Mouse (Mus musculus): ENCODE data around the gene Stub1. TPM values are rescaled to one million over a fixed set of nuclear protein-coding genes. Genes with fewer than 3 reads are reported as not detected.
"Not testable (repeated sequence)": the region's sequence is repeated elsewhere in the genome, so short reads cannot be mapped to it uniquely, and the experiment has no call there.

Stub1 gene
- polyA plus RNA-seq, 1 experiment from 2014 or later: 313 TPM

- Histone ChIP-seq H3K9me3 (no peaks in the 10 kb centered on the region), H3K9ac (replicated peaks) (peak overlapping the region; percentile 73), H3K4me3 (replicated peaks) (peak overlapping the region; percentile 80), H3K27ac (no peak overlapping the region), H3K4me2 (peak overlapping the region; percentile 89), H3K4me1 (replicated peaks) (peaks cover 36% of the 10 kb centered on the region), H3K36me3 (peaks cover 23% of the 10 kb centered on the region), H3K27me3 (no peaks in the 10 kb centered on the region)
- 66% methylated on average over 10 of the region's 10 CpGs for WGBS
- no peak for ATAC-seq (ENCODE audit: insufficient number of reproducible peaks, insufficient read depth, low FRiP score, low TSS enrichment, low read depth)
Measured at GRCm38 (mm10) chr17:25876347-25876915, 43.2 kb upstream of the Stub1 start.

GRCm38 (mm10) chr17:25875171-25876136, 42.2 kb upstream of the Stub1 start:
- Histone ChIP-seq H3K4me3 (replicated peaks) (peak overlapping the region; percentile 80), H3K36me3 (peaks cover 23% of the 10 kb centered on the region), H3K9me3 (no peaks in the 10 kb centered on the region), H3K4me1 (replicated peaks) (peaks cover 26% of the 10 kb centered on the region), H3K4me2 (peak overlapping the region; percentile 89), H3K9ac (replicated peaks) (peak overlapping the region; percentile 73), H3K27ac (peak overlapping the region; percentile 93), H3K27me3 (no peaks in the 10 kb centered on the region)
- 1% methylated on average over 59 of the region's 59 CpGs for WGBS
- peak; percentile 87 for ATAC-seq (ENCODE audit: insufficient number of reproducible peaks, insufficient read depth, low FRiP score, low TSS enrichment, low read depth)

GRCm38 (mm10) chr17:25874721-25875170, 41.5 kb upstream of the Stub1 start, which contains the start of gene Mettl26:
TSS of gene Mettl26 (plus strand) at chr17:25875074.
- Histone ChIP-seq H3K27me3 (no peaks in the 10 kb centered on the region), H3K27ac (peak within 1 kb of the TSS; percentile 93), H3K36me3 (peaks cover 22% of the 10 kb centered on the region), H3K4me3 (replicated peaks) (peak within 1 kb of the TSS; percentile 80), H3K4me1 (replicated peaks) (peaks cover 21% of the 10 kb centered on the region), H3K9ac (replicated peaks) (peak within 1 kb of the TSS; percentile 73), H3K4me2 (peak within 1 kb of the TSS; percentile 89), H3K9me3 (no peaks in the 10 kb centered on the region)
- WGBS: under 1% methylated on average over 25 of the region's 25 CpGs
- peak; percentile 53; the same call in 1 of the 2 replicates for ATAC-seq (ENCODE audit: insufficient number of reproducible peaks, insufficient read depth, low FRiP score, low TSS enrichment, low read depth)

- peaks cover 21% of the 10 kb centered on the region for H3K4me1 ChIP-seq (replicated peaks)
- peak overlapping the region; percentile 46 for H3K9ac ChIP-seq (replicated peaks)
- H3K9me3 ChIP-seq: no peaks in the 10 kb centered on the region
- peak overlapping the region; percentile 89 for H3K4me2 ChIP-seq
- no peaks in the 10 kb centered on the region for H3K27me3 ChIP-seq
- WGBS: 8% methylated on average over 14 of the region's 14 CpGs
- H3K36me3 ChIP-seq: peaks cover 17% of the 10 kb centered on the region
- H3K4me3 ChIP-seq (replicated peaks): peak overlapping the region; percentile 80
- H3K27ac ChIP-seq: peak overlapping the region; percentile 93
- no peak for ATAC-seq (ENCODE audit: insufficient number of reproducible peaks, insufficient read depth, low FRiP score, low TSS enrichment, low read depth)
Measured at GRCm38 (mm10) chr17:25874148-25874720, 41.0 kb upstream of the Stub1 start.

- Histone ChIP-seq H3K9me3 (no peaks in the 10 kb centered on the region), H3K4me2 (peak overlapping the region; percentile 89), H3K36me3 (peaks cover 10% of the 10 kb centered on the region), H3K27ac (no peak overlapping the region), H3K27me3 (no peaks in the 10 kb centered on the region), H3K9ac (replicated peaks) (peak overlapping the region; percentile 46; the same call in 1 of the 2 replicates), H3K4me1 (replicated peaks) (peaks cover 26% of the 10 kb centered on the region), H3K4me3 (replicated peaks) (peak overlapping the region; percentile 80)
- WGBS: 81% methylated on average over 10 of the region's 11 CpGs
- ATAC-seq (ENCODE audit: insufficient number of reproducible peaks, insufficient read depth, low FRiP score, low TSS enrichment, low read depth): no peak
Measured at GRCm38 (mm10) chr17:25873405-25874147, 40.4 kb upstream of the Stub1 start.

- Histone ChIP-seq H3K4me2 (no peak overlapping the region), H3K4me3 (replicated peaks) (no peak overlapping the region), H3K27me3 (no peaks in the 10 kb centered on the region), H3K9ac (replicated peaks) (no peak overlapping the region), H3K36me3 (peaks cover 1% of the 10 kb centered on the region), H3K27ac (no peak overlapping the region), H3K4me1 (replicated peaks) (peaks cover 33% of the 10 kb centered on the region), H3K9me3 (no peaks in the 10 kb centered on the region)
- WGBS: 80% methylated on average over 3 of the region's 3 CpGs
- ATAC-seq (ENCODE audit: insufficient number of reproducible peaks, insufficient read depth, low FRiP score, low TSS enrichment, low read depth): no peak
Measured at GRCm38 (mm10) chr17:25872676-25873075, 39.5 kb upstream of the Stub1 start.

GRCm38 (mm10) chr17:25871566-25871965, 38.4 kb upstream of the Stub1 start:
- not testable (repeated sequence) for ATAC-seq (ENCODE audit: insufficient number of reproducible peaks, insufficient read depth, low FRiP score, low TSS enrichment, low read depth)

GRCm38 (mm10) chr17:25869954-25870353, 36.8 kb upstream of the Stub1 start:
- ATAC-seq (ENCODE audit: insufficient number of reproducible peaks, insufficient read depth, low FRiP score, low TSS enrichment, low read depth): no peak
- Histone ChIP-seq H3K4me3 (replicated peaks) (no peak overlapping the region), H3K27ac (no peak overlapping the region), H3K9ac (replicated peaks) (no peak overlapping the region), H3K4me2 (no peak overlapping the region), H3K27me3 (no peaks in the 10 kb centered on the region), H3K36me3 (no peaks in the 10 kb centered on the region), H3K4me1 (replicated peaks) (peaks cover 23% of the 10 kb centered on the region), H3K9me3 (no peaks in the 10 kb centered on the region)
- 84% methylated on average over 2 of the region's 2 CpGs for WGBS

More at GRCm38 (mm10) chr17:25871566-25871965, 38.4 kb upstream of the Stub1 start:
- H3K4me1 ChIP-seq (replicated peaks): peaks cover 32% of the 10 kb centered on the region
- H3K9ac ChIP-seq (replicated peaks); H3K4me3 ChIP-seq (replicated peaks); H3K27ac ChIP-seq; H3K36me3 ChIP-seq; H3K4me2 ChIP-seq; H3K27me3 ChIP-seq; H3K9me3 ChIP-seq: not testable (repeated sequence)

- Histone ChIP-seq H3K9ac (replicated peaks) (no peak overlapping the region), H3K4me2 (no peak overlapping the region), H3K27ac (no peak overlapping the region), H3K4me3 (replicated peaks) (no peak overlapping the region), H3K4me1 (replicated peaks) (peaks cover 23% of the 10 kb centered on the region), H3K36me3 (no peaks in the 10 kb centered on the region), H3K27me3 (no peaks in the 10 kb centered on the region), H3K9me3 (no peaks in the 10 kb centered on the region)
- 91% methylated on average over 8 of the region's 8 CpGs for WGBS
- no peak for ATAC-seq (ENCODE audit: insufficient number of reproducible peaks, insufficient read depth, low FRiP score, low TSS enrichment, low read depth)
Measured at GRCm38 (mm10) chr17:25869498-25869897, 36.3 kb upstream of the Stub1 start.

GRCm38 (mm10) chr17:25868601-25869191, 35.5 kb upstream of the Stub1 start, which contains the start of gene Mcrip2:
TSS of gene Mcrip2 (minus strand) at chr17:25868764.
- no peaks in the 10 kb centered on the region for H3K9me3 ChIP-seq
- WGBS: under 1% methylated on average over 24 of the region's 24 CpGs
- peaks cover 17% of the 10 kb centered on the region for H3K4me1 ChIP-seq (replicated peaks)
- peak; percentile 63 for ATAC-seq (ENCODE audit: insufficient number of reproducible peaks, insufficient read depth, low FRiP score, low TSS enrichment, low read depth)
- H3K36me3 ChIP-seq: no peaks in the 10 kb centered on the region
- peak within 1 kb of the TSS; percentile 81 for H3K4me3 ChIP-seq (replicated peaks)
- H3K9ac ChIP-seq (replicated peaks): peak within 1 kb of the TSS; percentile 69
- peak within 1 kb of the TSS; percentile 75 for H3K27ac ChIP-seq
- H3K27me3 ChIP-seq: no peaks in the 10 kb centered on the region
- H3K4me2 ChIP-seq: peak within 1 kb of the TSS; percentile 99
